Mouse (Mus musculus) megakaryocyte, adult 5-6 weeks (primary cell): Measurements from ENCODE around the gene Slc7a6. TPM values are rescaled to one million over a fixed set of nuclear protein-coding genes. Genes with fewer than 3 reads are reported as not detected.

Experiments
- ATAC-seq: 2 replicates; pipeline ENCODE4 v1.8.0; 2016; ENCODE audit warnings: mild to moderate bottlenecking, inconsistent platforms; ENCODE audit not compliant: poor library complexity, severe bottlenecking
- total RNA-seq, 2 experiments: library from RNA; stranded (forward) in 1 of 2; stranded (reverse) in 1 of 2; fragments of 153-499, 151-499 nt in 1 of 2; fragments of 221-1000, 200-1000 nt in 1 of 2; gene quantifications; 2 replicates each; pipeline versions ENCODE4 v1.2.3 to v1.2.4; 2015 to 2017

Gene Slc7a6
- 9.7 and 10.3 TPM in 2 replicates for total RNA-seq (2015)
- total RNA-seq (2017) = 7.6 and 9.4 TPM in 2 replicates

GRCm38 (mm10) chr8:106168356-106169016 lies at the start of gene Slc7a6:
Gene Slc7a6, plus strand, starts transcription at chr8:106168857.
- ATAC-seq = peak; percentile 86

- no peak for ATAC-seq
Measured at GRCm38 (mm10) chr8:106123443-106123842, 45.2 kb upstream of the Slc7a6 start.

DNA sequence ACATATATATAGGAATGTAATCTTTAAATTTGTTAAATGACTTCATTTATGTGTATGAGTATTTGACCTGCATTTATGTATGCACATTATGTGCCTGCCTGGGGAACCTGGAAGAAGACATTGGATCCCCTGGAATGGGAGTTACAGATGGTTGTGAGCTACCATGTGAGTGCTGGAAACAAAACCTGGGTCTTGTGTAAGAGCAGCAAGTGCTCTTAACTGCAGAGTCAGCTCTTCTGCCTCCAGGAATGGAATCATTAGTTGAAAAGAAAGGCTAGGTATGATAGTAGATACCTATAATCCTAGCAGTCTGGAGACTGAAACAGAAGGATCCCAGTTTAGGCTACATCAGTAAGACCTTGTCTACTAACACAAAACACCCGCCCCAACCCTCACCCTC lies 42.6 kb upstream of the Slc7a6 start:
- ATAC-seq = no peak

GRCm38 (mm10) chr8:106127054-106127453 lies 41.6 kb upstream of the Slc7a6 start:
- ATAC-seq = no peak

DNA sequence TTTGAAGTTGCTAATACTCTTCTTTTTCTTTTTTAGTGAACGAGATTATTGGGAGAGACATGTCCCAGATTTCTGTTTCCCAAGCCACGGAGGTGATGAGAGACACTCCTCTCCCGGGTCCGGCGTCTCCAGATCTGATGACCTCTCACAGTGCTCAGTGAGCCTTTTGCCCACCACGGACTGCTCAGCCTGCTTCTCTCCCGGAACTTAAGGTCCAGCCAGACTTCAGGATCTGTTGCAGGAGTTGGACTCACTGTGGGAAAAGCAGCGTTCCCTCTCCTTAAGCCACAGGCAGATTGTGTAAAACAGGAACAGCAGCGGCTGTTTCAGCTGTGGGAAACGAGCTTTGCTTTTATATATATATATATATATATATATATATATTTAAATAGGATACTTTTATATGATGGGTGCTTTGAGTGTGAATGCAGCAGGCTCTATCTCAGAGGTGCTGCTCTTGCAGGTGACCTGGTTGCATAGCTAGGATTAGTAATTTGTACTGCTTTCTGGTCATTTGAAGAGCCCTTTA lies 40.7 kb upstream of the Slc7a6 start:
- no peak for ATAC-seq

- ATAC-seq = no peak
Measured at GRCm38 (mm10) chr8:106129232-106129930, 39.3 kb upstream of the Slc7a6 start.

- no peak for ATAC-seq
Measured at GRCm38 (mm10) chr8:106129997-106130396, 38.7 kb upstream of the Slc7a6 start.

- ATAC-seq = no peak
Measured at GRCm38 (mm10) chr8:106130505-106130904, 38.2 kb upstream of the Slc7a6 start.

- no peak for ATAC-seq
Measured at GRCm38 (mm10) chr8:106131021-106131420, 37.6 kb upstream of the Slc7a6 start.

- no peak for ATAC-seq
Measured at GRCm38 (mm10) chr8:106131488-106132222, 37.0 kb upstream of the Slc7a6 start.

DNA sequence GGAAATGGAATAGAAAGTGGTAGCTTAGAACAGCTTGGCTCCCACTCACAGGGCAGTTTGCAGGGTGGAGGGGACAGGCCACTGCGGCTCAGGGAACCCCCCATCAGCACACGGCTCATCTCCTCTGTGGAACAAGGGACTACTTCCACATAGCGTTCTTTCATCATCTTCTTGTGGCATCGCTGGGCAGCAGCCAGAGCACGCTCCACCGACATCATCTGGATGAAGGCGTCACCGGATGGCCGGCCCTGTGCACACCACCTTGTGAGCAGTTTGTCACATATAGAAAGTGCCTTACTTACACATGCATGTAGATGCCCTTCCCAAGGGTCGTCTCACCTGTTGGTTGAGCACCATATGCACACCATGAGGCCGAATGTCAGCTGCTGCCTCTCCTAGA lies 36.3 kb upstream of the Slc7a6 start:
- ATAC-seq = no peak

DNA sequence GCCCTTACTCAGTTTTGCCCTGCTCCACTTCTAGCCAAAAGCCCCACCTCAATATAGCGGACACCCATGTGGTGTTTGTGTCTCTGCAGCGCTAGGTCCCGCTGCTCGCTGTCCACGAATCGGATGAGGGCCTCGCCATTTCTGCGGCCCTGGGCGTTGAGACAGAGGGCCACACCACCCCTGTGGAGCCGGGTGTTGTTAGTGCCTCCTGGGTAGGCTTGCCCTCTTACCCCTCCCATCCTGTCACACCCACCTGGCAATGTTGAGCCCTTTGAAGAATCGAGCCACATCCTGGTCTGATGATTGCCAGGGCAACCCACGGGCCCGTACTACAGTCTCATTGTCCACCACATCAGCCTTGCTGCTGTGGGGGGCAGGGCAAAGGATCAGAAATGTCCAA lies 35.1 kb upstream of the Slc7a6 start:
- ATAC-seq = no peak

- no peak for ATAC-seq
Measured at GRCm38 (mm10) chr8:106133946-106134345, 34.7 kb upstream of the Slc7a6 start.

GRCm38 (mm10) chr8:106134751-106135571 lies 33.7 kb upstream of the Slc7a6 start:
- no peak for ATAC-seq

DNA sequence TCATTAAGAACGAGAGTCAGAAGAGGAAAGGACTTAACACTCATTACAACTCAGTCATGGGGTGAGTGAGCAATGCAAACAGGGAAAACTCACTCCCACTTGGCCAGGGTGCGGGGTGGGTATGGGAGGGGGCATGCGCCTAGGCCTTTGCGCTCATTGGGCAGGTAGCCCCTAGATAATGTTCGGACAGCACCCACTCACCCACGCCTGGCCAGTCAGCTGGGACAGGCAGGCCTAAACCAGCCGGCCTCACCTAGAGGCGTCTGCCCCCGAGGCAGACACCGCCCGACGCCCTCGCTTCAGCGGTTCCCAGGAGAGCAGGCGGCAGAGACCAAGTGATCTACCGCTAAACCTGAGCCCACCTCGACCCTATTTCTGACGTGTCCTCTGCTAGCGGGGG lies 33.0 kb upstream of the Slc7a6 start:
- ATAC-seq = no peak

- ATAC-seq = 0 out of 2 replicates have a peak, but pooled peaks have one; percentile 20
Measured at GRCm38 (mm10) chr8:106136156-106137130, 32.2 kb upstream of the Slc7a6 start, which contains the start of gene Esrp2. Gene Esrp2, minus strand, starts transcription at chr8:106136974.

GRCm38 (mm10) chr8:106137218-106137905 lies 31.3 kb upstream of the Slc7a6 start:
- ATAC-seq = no peak

DNA sequence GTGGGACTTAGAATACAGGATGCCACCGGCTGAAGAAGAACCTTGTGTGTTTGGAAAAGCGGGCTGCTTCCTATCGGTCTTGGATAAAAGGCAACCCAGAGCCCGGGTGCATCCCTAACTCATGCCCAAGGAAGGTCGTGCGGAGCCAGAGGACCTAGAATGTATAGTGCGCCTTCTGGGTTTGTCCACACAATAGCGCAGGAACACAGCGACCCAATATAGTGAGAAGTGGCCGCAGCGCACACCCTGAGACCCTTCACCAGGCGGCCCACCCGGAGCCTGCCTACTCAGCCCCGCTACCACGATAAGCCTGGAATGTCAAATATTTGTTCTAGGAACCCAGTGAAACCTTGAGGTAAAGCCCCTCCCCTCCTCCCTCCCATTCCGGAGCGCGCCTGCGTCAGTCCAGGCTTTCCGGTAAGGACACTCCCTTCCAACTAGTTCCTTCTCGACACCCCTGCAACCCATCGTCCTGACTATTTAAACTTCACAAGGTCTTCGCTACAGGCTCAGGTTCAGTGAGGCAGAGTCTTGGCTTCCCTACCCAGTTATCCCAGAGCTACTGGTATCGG lies 30.7 kb upstream of the Slc7a6 start:
- ATAC-seq = peak; percentile 60
